Mouse (Mus musculus): ENCODE results near the gene Coro7. TPM values are rescaled to one million over a fixed set of nuclear protein-coding genes. Genes with fewer than 3 reads are reported as not detected.

Coro7 gene
- polyA plus RNA-seq, 1 experiment = 104 TPM

- Histone ChIP-seq H3K36me3 (replicated peaks; ENCODE audit: low read length) (peaks cover 100% of the 10 kb centered on the region), H3K4me3 (replicated peaks) (no peak overlapping the region), H3K4me1 (peaks cover 24% of the 10 kb centered on the region), H3K27me3 (replicated peaks) (no peaks in the 10 kb centered on the region), H3K9me3 (no peaks in the 10 kb centered on the region)
- TF ChIP-seq GATA1 (IDR thresholded peaks at IDR 0.05; ENCODE audit: borderline replicate concordance, low read length) = no peak
- TF ChIP-seq FLI1 (IDR thresholded peaks at IDR 0.05; ENCODE audit: low read length) = no peak
Observed at GRCm38 (mm10) chr16:4651624-4652023, 28.0 kb downstream of the Coro7 start.

GRCm38 (mm10) chr16:4651081-4651480 is 28.5 kb downstream of the Coro7 start:
- Histone ChIP-seq H3K36me3 (replicated peaks; ENCODE audit: low read length) (peaks cover 100% of the 10 kb centered on the region), H3K9me3 (no peaks in the 10 kb centered on the region), H3K27me3 (replicated peaks) (peaks cover under 1% of the 10 kb centered on the region), H3K4me1 (peaks cover 19% of the 10 kb centered on the region), H3K4me3 (replicated peaks) (no peak overlapping the region)
- no peak for TF ChIP-seq GATA1 (IDR thresholded peaks at IDR 0.05; ENCODE audit: borderline replicate concordance, low read length)
- no peak for TF ChIP-seq FLI1 (IDR thresholded peaks at IDR 0.05; ENCODE audit: low read length)

DNA sequence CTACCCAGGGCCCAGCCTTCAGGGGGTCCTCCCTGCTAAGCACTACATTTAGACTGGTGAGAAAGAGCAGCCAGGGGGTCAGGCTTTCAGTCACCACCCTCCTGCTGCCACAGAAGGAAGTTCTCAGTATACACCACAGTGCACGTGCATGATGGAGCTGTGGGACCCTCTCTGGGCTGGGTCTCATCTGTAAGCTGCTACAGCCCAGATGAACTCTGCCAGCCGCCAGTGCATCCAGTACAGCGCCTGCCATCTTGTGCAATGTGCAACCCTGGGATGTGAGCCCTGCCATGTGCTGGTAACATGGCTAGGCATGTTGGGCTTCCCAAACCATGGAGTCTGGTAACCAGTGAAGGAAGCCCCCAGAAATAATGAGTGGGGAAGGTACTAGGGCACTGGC is 29.4 kb downstream of the Coro7 start:
- no peaks in the 10 kb centered on the region for H3K9me3 ChIP-seq
- peaks cover 100% of the 10 kb centered on the region for H3K36me3 ChIP-seq (replicated peaks; ENCODE audit: low read length)
- H3K27me3 ChIP-seq (replicated peaks) = peaks cover 4% of the 10 kb centered on the region
- no peak for TF ChIP-seq GATA1 (IDR thresholded peaks at IDR 0.05; ENCODE audit: borderline replicate concordance, low read length)
- TF ChIP-seq FLI1 (IDR thresholded peaks at IDR 0.05; ENCODE audit: low read length) = no peak
- H3K4me1 ChIP-seq = peaks cover 19% of the 10 kb centered on the region
- H3K4me3 ChIP-seq (replicated peaks) = no peak overlapping the region

GRCm38 (mm10) chr16:4649692-4650091 is 29.9 kb downstream of the Coro7 start:
- Histone ChIP-seq H3K36me3 (replicated peaks; ENCODE audit: low read length) (peaks cover 98% of the 10 kb centered on the region), H3K4me3 (replicated peaks) (no peak overlapping the region), H3K9me3 (no peaks in the 10 kb centered on the region), H3K27me3 (replicated peaks) (peaks cover 4% of the 10 kb centered on the region), H3K4me1 (peaks cover 23% of the 10 kb centered on the region)
- TF ChIP-seq GATA1 (IDR thresholded peaks at IDR 0.05; ENCODE audit: borderline replicate concordance, low read length) (no peak), FLI1 (IDR thresholded peaks at IDR 0.05; ENCODE audit: low read length) (no peak)

DNA sequence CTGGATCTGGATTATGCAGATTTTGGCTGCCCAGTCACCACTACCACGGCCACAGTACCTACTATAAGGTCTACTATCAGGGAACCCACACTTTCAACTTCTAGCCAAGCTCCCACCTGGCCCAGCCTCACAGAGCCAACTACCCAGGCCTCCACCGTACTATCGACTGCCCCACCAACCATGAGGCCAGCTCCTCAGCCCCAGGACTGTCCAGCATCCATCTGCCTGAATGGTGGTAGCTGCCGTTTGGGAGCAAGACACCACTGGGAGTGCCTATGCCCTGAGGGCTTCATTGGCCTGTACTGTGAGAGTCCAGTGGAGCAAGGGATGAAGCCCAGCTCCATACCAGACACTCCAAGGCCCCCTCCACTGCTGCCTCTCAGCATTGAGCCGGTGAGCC is 30.4 kb downstream of the Coro7 start:
- Histone ChIP-seq H3K27me3 (replicated peaks) (peaks cover 4% of the 10 kb centered on the region), H3K9me3 (no peaks in the 10 kb centered on the region), H3K4me1 (peaks cover 27% of the 10 kb centered on the region), H3K36me3 (replicated peaks; ENCODE audit: low read length) (peaks cover 98% of the 10 kb centered on the region), H3K4me3 (replicated peaks) (no peak overlapping the region)
- no peak for TF ChIP-seq FLI1 (IDR thresholded peaks at IDR 0.05; ENCODE audit: low read length)
- TF ChIP-seq GATA1 (IDR thresholded peaks at IDR 0.05; ENCODE audit: borderline replicate concordance, low read length) = no peak

GRCm38 (mm10) chr16:4648416-4649023 is 31.1 kb downstream of the Coro7 start:
- no peaks in the 10 kb centered on the region for H3K9me3 ChIP-seq
- H3K4me3 ChIP-seq (replicated peaks) = no peak overlapping the region
- peaks cover 7% of the 10 kb centered on the region for H3K27me3 ChIP-seq (replicated peaks)
- peaks cover 31% of the 10 kb centered on the region for H3K4me1 ChIP-seq
- TF ChIP-seq GATA1 (IDR thresholded peaks at IDR 0.05; ENCODE audit: borderline replicate concordance, low read length) (no peak), FLI1 (IDR thresholded peaks at IDR 0.05; ENCODE audit: low read length) (no peak)
- H3K36me3 ChIP-seq (replicated peaks; ENCODE audit: low read length) = peaks cover 98% of the 10 kb centered on the region

- H3K36me3 ChIP-seq (replicated peaks; ENCODE audit: low read length) = peaks cover 98% of the 10 kb centered on the region
- no peak for TF ChIP-seq GATA1 (IDR thresholded peaks at IDR 0.05; ENCODE audit: borderline replicate concordance, low read length)
- no peak for TF ChIP-seq FLI1 (IDR thresholded peaks at IDR 0.05; ENCODE audit: low read length)
- peaks cover 35% of the 10 kb centered on the region for H3K4me1 ChIP-seq
- no peak overlapping the region for H3K4me3 ChIP-seq (replicated peaks)
- peaks cover 7% of the 10 kb centered on the region for H3K27me3 ChIP-seq (replicated peaks)
- no peaks in the 10 kb centered on the region for H3K9me3 ChIP-seq
Observed at GRCm38 (mm10) chr16:4647651-4648141, 31.9 kb downstream of the Coro7 start.

DNA sequence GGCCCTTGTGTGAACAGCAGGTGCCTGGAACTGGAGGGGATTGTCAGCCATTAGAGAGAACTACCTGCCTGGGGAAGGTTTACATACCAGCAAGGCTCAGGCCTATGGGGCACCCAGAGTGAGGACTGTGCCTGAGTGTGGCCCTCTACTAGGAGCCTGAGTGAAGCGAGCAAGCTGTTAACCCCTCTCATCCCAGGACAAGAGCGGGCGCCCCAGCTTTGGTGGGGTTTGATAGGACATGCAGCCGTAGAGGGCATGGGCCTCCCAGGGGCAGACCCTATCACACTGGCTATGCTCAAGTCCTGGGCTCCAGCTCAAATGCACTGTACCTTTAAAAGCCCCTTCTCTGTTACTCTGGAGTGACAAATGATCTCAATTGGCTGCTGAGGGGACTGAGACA is 32.7 kb downstream of the Coro7 start:
- H3K4me1 ChIP-seq = peaks cover 44% of the 10 kb centered on the region
- peaks cover 7% of the 10 kb centered on the region for H3K27me3 ChIP-seq (replicated peaks)
- H3K9me3 ChIP-seq = no peaks in the 10 kb centered on the region
- no peak overlapping the region for H3K4me3 ChIP-seq (replicated peaks)
- TF ChIP-seq GATA1 (IDR thresholded peaks at IDR 0.05; ENCODE audit: borderline replicate concordance, low read length) = no peak
- no peak for TF ChIP-seq FLI1 (IDR thresholded peaks at IDR 0.05; ENCODE audit: low read length)
- H3K36me3 ChIP-seq (replicated peaks; ENCODE audit: low read length) = peaks cover 95% of the 10 kb centered on the region

GRCm38 (mm10) chr16:4645867-4646266 is 33.7 kb downstream of the Coro7 start:
- peak overlapping the region; percentile 14 for H3K4me3 ChIP-seq (replicated peaks)
- H3K4me1 ChIP-seq = peaks cover 53% of the 10 kb centered on the region
- no peak for TF ChIP-seq FLI1 (IDR thresholded peaks at IDR 0.05; ENCODE audit: low read length)
- no peak for TF ChIP-seq GATA1 (IDR thresholded peaks at IDR 0.05; ENCODE audit: borderline replicate concordance, low read length)
- peaks cover 91% of the 10 kb centered on the region for H3K36me3 ChIP-seq (replicated peaks; ENCODE audit: low read length)
- H3K9me3 ChIP-seq = no peaks in the 10 kb centered on the region
- peaks cover 7% of the 10 kb centered on the region for H3K27me3 ChIP-seq (replicated peaks)

- H3K27me3 ChIP-seq (replicated peaks) = peaks cover 7% of the 10 kb centered on the region
- H3K4me1 ChIP-seq = peaks cover 74% of the 10 kb centered on the region
- peaks cover 89% of the 10 kb centered on the region for H3K36me3 ChIP-seq (replicated peaks; ENCODE audit: low read length)
- no peak for TF ChIP-seq FLI1 (IDR thresholded peaks at IDR 0.05; ENCODE audit: low read length)
- no peaks in the 10 kb centered on the region for H3K9me3 ChIP-seq
- H3K4me3 ChIP-seq (replicated peaks) = no peak overlapping the region
Observed at GRCm38 (mm10) chr16:4643670-4644419, 35.7 kb downstream of the Coro7 start.
